Comparison of ENCODE assay signal across 9 mouse cellular contexts in genomic region chr9:86570261-86570890, GRCm38 (mm10). TPM values are rescaled to one million over a fixed set of nuclear protein-coding genes. Genes with fewer than 3 reads are reported as not detected.
DNase-seq lines count a peak whose midpoint lies in the region; ATAC-seq lines count a peak whose summit lies in the region.
"Had no signal": no experiment of that assay in that cellular context is flagged by ENCODE, and none has a peak within 500 bp of the region (broad histone marks: within the 10 kb centered on the region; RNA-seq: fewer than 3 reads in every experiment).

No protein-coding gene starts in this region.

- peak overlapping the region; percentile 100 for H3K4me2 ChIP-seq in heart, embryonic 15.5 days
- H3K4me2 ChIP-seq in forebrain, embryonic 15.5 days (replicated peaks), result peak overlapping the region; percentile 99
- H3K4me2 ChIP-seq in neural tube, embryonic 13.5 days, result peak overlapping the region; percentile 98

- H3K27me3 ChIP-seq in heart, embryonic 15.5 days, result no peaks in the 10 kb centered on the region
- no peaks in the 10 kb centered on the region for H3K27me3 ChIP-seq in forebrain, embryonic 15.5 days
- H3K27me3 ChIP-seq in neural tube, embryonic 13.5 days, result no peaks in the 10 kb centered on the region

- H3K36me3 ChIP-seq in heart, embryonic 15.5 days, result peaks cover 14% of the 10 kb centered on the region; the same call in 1 of the 2 replicates
- peaks cover 27% of the 10 kb centered on the region for H3K36me3 ChIP-seq in forebrain, embryonic 15.5 days
- H3K36me3 ChIP-seq in neural tube, embryonic 13.5 days, result peaks cover 39% of the 10 kb centered on the region

- ATAC-seq in heart, embryonic 15.5 days (replicated peaks; ENCODE audit: insufficient number of reproducible peaks, insufficient read depth, low FRiP score, low read depth), result no peak
- no peak for ATAC-seq in forebrain, embryonic 15.5 days (replicated peaks)
- ATAC-seq in neural tube, embryonic 13.5 days (ENCODE audit: low read depth), result no peak

- no peak for DNase-seq in heart, adult 8-10 months (ENCODE audit: low spot score)
- DNase-seq in kidney, postnatal 25 days, result peak; percentile 30 to 53
- no peak for DNase-seq in embryo, embryonic 9.5 days (ENCODE audit: extremely low spot score)
- DNase-seq in spleen, postnatal 4 days (ENCODE audit: low spot score in 2 of 2), result no peak
- no peak for DNase-seq in thymus, postnatal 14 days

- WGBS in heart, embryonic 15.5 days, result 74% methylated on average over 10 of the region's 10 CpGs
- 59% methylated on average over 10 of the region's 10 CpGs for WGBS in forebrain, embryonic 15.5 days
- WGBS in neural tube, embryonic 13.5 days, result 75% methylated on average over 10 of the region's 10 CpGs

- peaks cover 21% of the 10 kb centered on the region for H3K4me1 ChIP-seq in heart, embryonic 15.5 days (replicated peaks)
- H3K4me1 ChIP-seq in forebrain, embryonic 15.5 days, result peaks cover 19% of the 10 kb centered on the region
- H3K4me1 ChIP-seq in neural tube, embryonic 13.5 days (replicated peaks), result peaks cover 21% of the 10 kb centered on the region

- no peak overlapping the region; the same call in 1 of the 2 replicates for H3K9ac ChIP-seq in heart, embryonic 15.5 days
- no peak overlapping the region for H3K9ac ChIP-seq in forebrain, embryonic 15.5 days (replicated peaks)
- H3K9ac ChIP-seq in neural tube, embryonic 13.5 days, result peak overlapping the region; percentile 75

- no peak overlapping the region for H3K27ac ChIP-seq in heart, embryonic 15.5 days
- no peak overlapping the region for H3K27ac ChIP-seq in forebrain, embryonic 15.5 days (replicated peaks)
- H3K27ac ChIP-seq in neural tube, embryonic 13.5 days (replicated peaks), result no peak overlapping the region

- H3K4me3 ChIP-seq in heart, embryonic 15.5 days, result peak overlapping the region; percentile 89
- H3K4me3 ChIP-seq in forebrain, embryonic 15.5 days, result peak overlapping the region; percentile 96
- peak overlapping the region; percentile 68 for H3K4me3 ChIP-seq in neural tube, embryonic 13.5 days

- H3K9me3 ChIP-seq in heart, embryonic 15.5 days (replicated peaks), result no peaks in the 10 kb centered on the region
- H3K9me3 ChIP-seq in forebrain, embryonic 15.5 days, result no peaks in the 10 kb centered on the region
- H3K9me3 ChIP-seq in neural tube, embryonic 13.5 days, result no peaks in the 10 kb centered on the region
- H3K9me3 ChIP-seq: G1E had no signal

RNA-seq across cellular contexts. Expression of gene Pgm3, which starts 1.3 kb away (rescaled TPM):
- 17.5 and 22.0 TPM in 2 replicates for polyA plus RNA-seq in heart, embryonic 15.5 days (2015; fragmentation: Nextera tagmentation; extraction: Ambion mirVana)
- 1 to 10 TPM; 5.9 to 8.5 (median 7.0) TPM for total RNA-seq in heart, adult 8-10 months (2022)
- polyA plus RNA-seq in forebrain, embryonic 15.5 days (2015; fragmentation: Nextera tagmentation; extraction: Ambion mirVana), result 41.5 and 42.1 TPM in 2 replicates
- polyA plus RNA-seq in neural tube, embryonic 13.5 days (2015; fragmentation: Nextera tagmentation; extraction: Ambion mirVana), result 37.4 and 41.0 TPM in 2 replicates

RNA-seq across cellular contexts. Expression of gene Rwdd2a, which starts 1.4 kb away (rescaled TPM):
- 3.6 and 3.7 TPM in 2 replicates for polyA plus RNA-seq in heart, embryonic 15.5 days (2015; fragmentation: Nextera tagmentation; extraction: Ambion mirVana)
- under 1 TPM; 0.57 to 0.97 (median 0.64) TPM for total RNA-seq in heart, adult 8-10 months (2022)
- 8.6 and 10.2 TPM in 2 replicates for polyA plus RNA-seq in forebrain, embryonic 15.5 days (2015; fragmentation: Nextera tagmentation; extraction: Ambion mirVana)
- polyA plus RNA-seq in neural tube, embryonic 13.5 days (2015; fragmentation: Nextera tagmentation; extraction: Ambion mirVana), result 13.5 and 13.8 TPM in 2 replicates

Comparison
In these comparisons a context has a peak if more than half of its experiments do, and no peak if none do; other contexts are left out.
1. DNase-seq: peak in kidney, postnatal 25 days (2 of 2); none in heart, adult 8-10 months (single experiment), embryo, embryonic 9.5 days (single experiment), spleen, postnatal 4 days (0 of 2) and thymus, postnatal 14 days (single experiment).
2. Peak in every context shown above with its lines, with median percentiles within 50 percentile points of each other: H3K4me2 ChIP-seq and H3K4me3 ChIP-seq.